Comparison of ENCODE assay signal across 24 mouse cellular contexts in genomic region chr3:106240210-106240609, GRCm38 (mm10). TPM values are rescaled to one million over a fixed set of nuclear protein-coding genes. Genes with fewer than 3 reads are reported as not detected.
DNase-seq lines count a peak whose midpoint lies in the region; ATAC-seq and TF ChIP-seq lines count a peak whose summit lies in the region.
"Not testable (repeated sequence)": the region's sequence is repeated elsewhere in the genome, so short reads cannot be mapped to it uniquely, and the experiment has no call there.
"Had no signal": no experiment of that assay in that cellular context is flagged by ENCODE, and none has a peak within 500 bp of the region (broad histone marks: within the 10 kb centered on the region; RNA-seq: fewer than 3 reads in every experiment).

No protein-coding gene starts in this region.

- not testable (repeated sequence) for H3K4me2 ChIP-seq in heart, embryonic 11.5 days; heart, embryonic 15.5 days; hindbrain, embryonic 11.5 days (replicated peaks; ENCODE audit: low read depth, low read length); limb, embryonic 15.5 days; midbrain, postnatal 0 days (ENCODE audit: low read depth, low read length, poor library complexity, severe bottlenecking); neural tube, embryonic 11.5 days (ENCODE audit: low read depth); neural tube, embryonic 12.5 days (replicated peaks)

- not testable (repeated sequence) for DNase-seq in hindbrain, embryonic 11.5 days (ENCODE audit: low spot score); midbrain, postnatal 0 days (ENCODE audit: low spot score); neural tube, embryonic 11.5 days (ENCODE audit: low spot score)

- not testable (repeated sequence) for H3K36me3 ChIP-seq in heart, embryonic 11.5 days (ENCODE audit: control insufficient read depth, insufficient read depth, low read length); heart, embryonic 15.5 days; hindbrain, embryonic 11.5 days (ENCODE audit: control insufficient read depth, insufficient read depth, low read length); limb, embryonic 15.5 days; midbrain, postnatal 0 days (ENCODE audit: insufficient read depth, low read length); neural tube, embryonic 11.5 days (ENCODE audit: control insufficient read depth, insufficient read depth, low read length); neural tube, embryonic 12.5 days

- H3K4me1 ChIP-seq in heart, embryonic 11.5 days (ENCODE audit: control insufficient read depth, insufficient read depth, low read length); heart, embryonic 15.5 days (replicated peaks); hindbrain, embryonic 11.5 days (replicated peaks; ENCODE audit: control insufficient read depth, insufficient read depth, low read length); limb, embryonic 15.5 days; midbrain, postnatal 0 days (ENCODE audit: insufficient read depth, low read length); neural tube, embryonic 11.5 days (ENCODE audit: control insufficient read depth, insufficient read depth, low read length); neural tube, embryonic 12.5 days: not testable (repeated sequence)

- not testable (repeated sequence) for H3K27ac ChIP-seq in heart, embryonic 11.5 days (ENCODE audit: low read depth, low read length); heart, embryonic 15.5 days; hindbrain, embryonic 11.5 days (ENCODE audit: low read depth, low read length); limb, embryonic 15.5 days; midbrain, postnatal 0 days (ENCODE audit: low read depth, low read length); neural tube, embryonic 11.5 days (ENCODE audit: low read depth, low read length); neural tube, embryonic 12.5 days

- peak; percentile 59; the same call in 1 of the 2 replicates for ATAC-seq in heart, embryonic 11.5 days (replicated peaks; ENCODE audit: insufficient number of reproducible peaks, low FRiP score, low TSS enrichment)
- ATAC-seq in heart, embryonic 15.5 days (replicated peaks; ENCODE audit: insufficient number of reproducible peaks, insufficient read depth, low FRiP score, low read depth), result 0 out of 2 replicates have a peak, but pooled peaks have one; percentile 18
- ATAC-seq in hindbrain, embryonic 11.5 days (ENCODE audit: low FRiP score), result peak; percentile 51; the same call in 1 of the 2 replicates
- ATAC-seq in limb, embryonic 15.5 days (ENCODE audit: insufficient number of reproducible peaks, low FRiP score, low TSS enrichment, low read depth), result peak; percentile 67; the same call in 1 of the 2 replicates
- peak; percentile 41; the same call in 1 of the 2 replicates for ATAC-seq in midbrain, postnatal 0 days (ENCODE audit: low FRiP score)
- ATAC-seq in neural tube, embryonic 11.5 days (ENCODE audit: insufficient read depth, low FRiP score, low TSS enrichment), result 0 out of 2 replicates have a peak, but pooled peaks have one; percentile 38
- ATAC-seq in neural tube, embryonic 12.5 days (ENCODE audit: low FRiP score, low read depth), result peak; percentile 48; the same call in 1 of the 2 replicates

- TF ChIP-seq CTCF in midbrain, postnatal 0 days (IDR thresholded peaks at IDR 0.05), result not testable (repeated sequence)

- H3K9me3 ChIP-seq in heart, embryonic 11.5 days (replicated peaks; ENCODE audit: control insufficient read depth, low read length); hindbrain, embryonic 11.5 days (ENCODE audit: control insufficient read depth, low read length); midbrain, postnatal 0 days (ENCODE audit: low read length); neural tube, embryonic 11.5 days (ENCODE audit: control insufficient read depth, low read length): not testable (repeated sequence)
- H3K9me3 ChIP-seq in heart, embryonic 15.5 days (replicated peaks), result peaks cover 17% of the 10 kb centered on the region; the same call in 1 of the 2 replicates
- H3K9me3 ChIP-seq in limb, embryonic 15.5 days, result peaks cover 16% of the 10 kb centered on the region; the same call in 1 of the 2 replicates
- peaks cover 13% of the 10 kb centered on the region for H3K9me3 ChIP-seq in neural tube, embryonic 12.5 days

- H3K9ac ChIP-seq in heart, embryonic 11.5 days (ENCODE audit: low read depth, low read length); heart, embryonic 15.5 days; hindbrain, embryonic 11.5 days (ENCODE audit: low read depth, low read length); limb, embryonic 15.5 days; midbrain, postnatal 0 days (replicated peaks; ENCODE audit: low read length, poor library complexity, severe bottlenecking); neural tube, embryonic 11.5 days (ENCODE audit: low read length); neural tube, embryonic 12.5 days: not testable (repeated sequence)

- H3K27me3 ChIP-seq in heart, embryonic 11.5 days (ENCODE audit: control insufficient read depth, insufficient read depth, low read length); heart, embryonic 15.5 days; hindbrain, embryonic 11.5 days (ENCODE audit: control insufficient read depth, insufficient read depth, low read length); limb, embryonic 15.5 days; midbrain, postnatal 0 days (ENCODE audit: insufficient read depth, low read length); neural tube, embryonic 11.5 days (ENCODE audit: control insufficient read depth, insufficient read depth, low read length); neural tube, embryonic 12.5 days (replicated peaks): not testable (repeated sequence)

- H3K4me3 ChIP-seq in heart, embryonic 11.5 days (ENCODE audit: low read depth, low read length); heart, embryonic 15.5 days; hindbrain, embryonic 11.5 days (ENCODE audit: low read depth, low read length); limb, embryonic 15.5 days; midbrain, postnatal 0 days (ENCODE audit: low read depth, low read length); neural tube, embryonic 11.5 days (ENCODE audit: low read depth, low read length); neural tube, embryonic 12.5 days: not testable (repeated sequence)

- 81% methylated on average over 1 of the region's 1 CpGs for WGBS in heart, embryonic 11.5 days (ENCODE audit: insufficient replicate concordance)
- WGBS in heart, embryonic 15.5 days, result 64% methylated on average over 1 of the region's 1 CpGs
- 85% methylated on average over 1 of the region's 1 CpGs for WGBS in hindbrain, embryonic 11.5 days
- 80% methylated on average over 1 of the region's 1 CpGs for WGBS in limb, embryonic 15.5 days
- WGBS in midbrain, postnatal 0 days, result 83% methylated on average over 1 of the region's 1 CpGs
- WGBS in neural tube, embryonic 11.5 days, result 77% methylated on average over 1 of the region's 1 CpGs
- 90% methylated on average over 1 of the region's 1 CpGs for WGBS in neural tube, embryonic 12.5 days

RNA-seq across cellular contexts. Expression of gene Chil4, which starts 20.9 kb away (rescaled TPM):
- polyA plus RNA-seq in heart, embryonic 11.5 days (2014; fragmentation: Nextera tagmentation; extraction: Ambion mirVana), result not detected in 2 replicates
- polyA plus RNA-seq in heart, embryonic 15.5 days (2015; fragmentation: Nextera tagmentation; extraction: Ambion mirVana), result 0.19 TPM in 1 of 2 replicates, not detected in the other
- polyA plus RNA-seq in hindbrain, embryonic 11.5 days (2014; fragmentation: Nextera tagmentation; extraction: Ambion mirVana), result not detected in 2 replicates
- polyA plus RNA-seq in limb, embryonic 15.5 days (2015; fragmentation: Nextera tagmentation; extraction: Ambion mirVana), result not detected in 2 replicates
- total RNA-seq in midbrain, postnatal 0 days (2014; rRNA removed), result not detected in 2 replicates
- polyA plus RNA-seq in midbrain, postnatal 0 days (2015; fragmentation: Nextera tagmentation; extraction: Ambion mirVana), result not detected in 2 replicates
- polyA plus RNA-seq in neural tube, embryonic 11.5 days (2014; fragmentation: Nextera tagmentation; extraction: Ambion mirVana), result not detected in 2 replicates
- not detected in 2 replicates for polyA plus RNA-seq in neural tube, embryonic 12.5 days (2016; fragmentation: Nextera tagmentation; extraction: Ambion mirVana)
- total RNA-seq: adrenal gland, adult 18-20 months; adrenal gland, adult 2 months; adrenal gland, adult 8-10 months; adrenal gland, postnatal 10 days; adrenal gland, postnatal 14 days; adrenal gland, postnatal 25 days; adrenal gland, postnatal 36 days; adrenal gland, postnatal 4 days; CH12.LX; ES-E14; MEL had no signal
- polyA plus RNA-seq: activated CD4-positive, CD25-positive, alpha-beta regulatory T cell, adult 4 months; adrenal gland, adult 2 months; brain, embryonic 14.5 days; C2C12; CD4-positive, CD25-positive, alpha-beta regulatory T cell, adult 4 months; G1E; Patski had no signal
